Mouse (Mus musculus) kidney, adult 8-10 months (tissue): Measurements from ENCODE around the gene Tial1.

ENCODE experiments used
- DNase-seq, 2 experiments: peaks; one replicate each; pipeline ENCODE4 v3.0.0; 2022

Gene Tial1

GRCm38 (mm10) chr7:128414433-128414832 lies 47.1 kb downstream of the Tial1 start:
- no peak for DNase-seq

- DNase-seq, result no peak
Measured at GRCm38 (mm10) chr7:128412071-128412833, 49.3 kb downstream of the Tial1 start.

- DNase-seq, result no peak
Measured at GRCm38 (mm10) chr7:128410708-128411413, 50.7 kb downstream of the Tial1 start.

- DNase-seq, result no peak
Measured at GRCm38 (mm10) chr7:128408265-128408664, 53.3 kb downstream of the Tial1 start.

GRCm38 (mm10) chr7:128403988-128404387 lies 57.5 kb downstream of the Tial1 start:
- no peak for DNase-seq

GRCm38 (mm10) chr7:128403586-128403985 lies 57.9 kb downstream of the Tial1 start:
- DNase-seq, result no peak

- no peak for DNase-seq
Measured at GRCm38 (mm10) chr7:128403128-128403527, 58.4 kb downstream of the Tial1 start.

- no peak for DNase-seq
Measured at GRCm38 (mm10) chr7:128402577-128402976, 58.9 kb downstream of the Tial1 start.

GRCm38 (mm10) chr7:128398664-128399063 lies 62.9 kb downstream of the Tial1 start:
- no peak for DNase-seq

GRCm38 (mm10) chr7:128397066-128397465 lies 64.5 kb downstream of the Tial1 start:
- no peak for DNase-seq

- no peak for DNase-seq
Measured at GRCm38 (mm10) chr7:128393756-128394155, 67.8 kb downstream of the Tial1 start.

GRCm38 (mm10) chr7:128392972-128393314 lies 68.6 kb downstream of the Tial1 start:
- DNase-seq, result no peak

- no peak for DNase-seq
Measured at GRCm38 (mm10) chr7:128392071-128392971, 69.2 kb downstream of the Tial1 start.

GRCm38 (mm10) chr7:128391267-128392057 lies 70.1 kb downstream of the Tial1 start:
- no peak for DNase-seq
